Mouse (Mus musculus) midbrain, embryonic 13.5 days (tissue): ENCODE measurements at regions not wholly inside any gene's neighbourhood (a gene's known extent, or its start where the extent isn't known, plus 50 kb on each side); places are given as distances from the start of the nearest gene placed in this dataset.

Experiments used
- ATAC-seq: fragments of 200-750 bp; cut with Nextera tagmentation; 2 replicates; pipeline ENCODE4 v1.8.0; 2017; ENCODE audit warnings: mild to moderate bottlenecking, moderate TSS enrichment, moderate library complexity
- H3K27ac ChIP-seq: fragments of 300-500 bp; sonication (generic); 2 replicates; pipeline ENCODE4 v1.5.1; 2015; ENCODE audit warnings: inconsistent platforms, mild to moderate bottlenecking, moderate library complexity
- H3K27me3 ChIP-seq: fragments of 300-500 bp; sonication (generic); 2 replicates; pipeline ENCODE4 v1.6.1; 2015; ENCODE audit warnings: mild to moderate bottlenecking, inconsistent platforms
- H3K36me3 ChIP-seq: fragments of 300-500 bp; sonication (generic); 2 replicates; pipeline ENCODE4 v1.6.1; 2015; ENCODE audit warnings: mild to moderate bottlenecking, inconsistent platforms
- H3K4me1 ChIP-seq: fragments of 300-500 bp; sonication (generic); replicated peaks from 2 replicates; pipeline ENCODE4 v1.6.1; 2015; ENCODE audit warnings: inconsistent platforms
- H3K4me2 ChIP-seq: fragments of 300-500 bp; sonication (generic); replicated peaks from 2 replicates; pipeline ENCODE4 v1.6.1; 2015; ENCODE audit warnings: moderate library complexity, mild to moderate bottlenecking, inconsistent platforms
- H3K4me3 ChIP-seq: fragments of 300-500 bp; sonication (generic); replicated peaks from 2 replicates; pipeline ENCODE4 v1.5.1; 2015; ENCODE audit warnings: mild to moderate bottlenecking, inconsistent platforms
- H3K9ac ChIP-seq: fragments of 300-500 bp; sonication (generic); replicated peaks from 2 replicates; pipeline ENCODE4 v1.6.1; 2015; ENCODE audit warnings: mild to moderate bottlenecking, inconsistent platforms
- H3K9me3 ChIP-seq: fragments of 300-500 bp; sonication (generic); 2 replicates; pipeline ENCODE4 v1.6.1; 2016; ENCODE audit warnings: mild to moderate bottlenecking, inconsistent platforms
- WGBS: fragments of 180-500 bp; shearing (Covaris S2); methylation state at CpG from one replicate; pipeline ENCODE4 v1.1.7; 2015; 5-methylcytosine and 5-hydroxymethylcytosine counted together

- H3K4me2 ChIP-seq = no peak overlapping the region
- no peaks in the 10 kb centered on the region for H3K4me1 ChIP-seq
- no peak overlapping the region for H3K27ac ChIP-seq
- no peak overlapping the region for H3K4me3 ChIP-seq
- no peaks in the 10 kb centered on the region for H3K36me3 ChIP-seq
- ATAC-seq = peak; percentile 78
- H3K9ac ChIP-seq = no peak overlapping the region
- no peaks in the 10 kb centered on the region for H3K9me3 ChIP-seq
- H3K27me3 ChIP-seq = no peaks in the 10 kb centered on the region
- 46% methylated on average over 7 of the region's 7 CpGs for WGBS
Observed at GRCm38 (mm10) chr5:18916688-18917285, 310.0 kb upstream of the Magi2 start.

GRCm38 (mm10) chr5:18953875-18954474, 272.9 kb upstream of the Magi2 start:
- WGBS = 87% methylated on average over 4 of the region's 4 CpGs
- Histone ChIP-seq H3K27me3 (no peaks in the 10 kb centered on the region), H3K4me2 (no peak overlapping the region), H3K36me3 (no peaks in the 10 kb centered on the region), H3K4me3 (no peak overlapping the region), H3K9ac (no peak overlapping the region), H3K27ac (no peak overlapping the region), H3K9me3 (no peaks in the 10 kb centered on the region), H3K4me1 (no peaks in the 10 kb centered on the region)
- ATAC-seq = no peak
